Mouse (Mus musculus) spleen, embryonic (tissue): Measurements from ENCODE around the gene Itgb5.

Experiments
- CTCF ChIA-PET: fragments of 350-600 bp; sonication (Branson Sonifier 250); formaldehyde crosslinking; loops from one replicate; lab custom pipeline; 2022; lab: Charles Lee

Itgb5 gene

DNA sequence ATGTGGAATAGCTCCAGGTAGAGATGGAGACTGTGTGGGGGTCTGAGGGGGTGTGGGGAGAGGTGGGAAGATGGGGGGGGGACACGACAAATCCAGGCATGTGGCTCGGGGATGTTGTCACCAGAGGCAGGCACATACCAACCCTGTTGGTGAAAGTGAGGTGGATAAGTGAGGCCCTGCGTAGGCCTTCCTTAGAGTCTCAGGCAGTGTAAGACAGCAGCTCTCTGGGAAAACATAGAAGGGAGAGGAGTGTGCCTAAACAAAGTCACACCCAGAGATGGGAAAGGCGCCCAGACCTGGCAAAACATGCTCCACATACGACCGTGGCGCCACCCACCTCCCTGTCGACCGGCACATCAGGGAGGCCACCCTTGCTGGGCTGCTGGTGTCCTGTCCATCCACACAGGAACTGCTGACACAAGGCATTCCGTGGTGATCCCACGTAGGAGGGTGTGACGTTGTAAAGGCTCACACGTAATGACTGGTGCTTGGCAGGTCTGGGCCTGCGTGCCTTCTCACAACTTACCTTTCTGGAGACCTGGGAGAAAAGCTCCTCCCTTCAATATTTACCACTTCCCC lies 42.5 kb downstream of the Itgb5 start:
- CTCF ChIA-PET: no interaction called here

DNA sequence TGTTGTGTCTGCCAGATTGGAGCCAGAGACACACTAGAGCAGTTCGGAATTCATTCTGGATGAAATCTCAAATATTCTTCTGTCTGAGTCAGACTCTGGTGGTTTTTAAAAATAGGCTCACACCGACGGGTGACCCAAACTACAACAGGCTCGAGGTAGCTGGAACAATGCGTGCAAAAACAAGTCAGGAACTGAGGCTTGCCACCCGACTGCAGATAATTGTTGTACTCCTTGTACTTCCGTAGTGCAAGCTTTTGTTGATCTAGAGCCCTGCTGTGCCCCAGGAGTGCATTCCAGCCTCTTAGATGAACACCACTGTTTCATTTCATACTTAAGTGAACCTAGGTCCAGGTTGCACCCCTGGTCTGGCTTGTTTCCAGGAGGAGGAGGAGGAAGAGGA lies 43.8 kb downstream of the Itgb5 start:
- CTCF ChIA-PET: no interaction called here

DNA sequence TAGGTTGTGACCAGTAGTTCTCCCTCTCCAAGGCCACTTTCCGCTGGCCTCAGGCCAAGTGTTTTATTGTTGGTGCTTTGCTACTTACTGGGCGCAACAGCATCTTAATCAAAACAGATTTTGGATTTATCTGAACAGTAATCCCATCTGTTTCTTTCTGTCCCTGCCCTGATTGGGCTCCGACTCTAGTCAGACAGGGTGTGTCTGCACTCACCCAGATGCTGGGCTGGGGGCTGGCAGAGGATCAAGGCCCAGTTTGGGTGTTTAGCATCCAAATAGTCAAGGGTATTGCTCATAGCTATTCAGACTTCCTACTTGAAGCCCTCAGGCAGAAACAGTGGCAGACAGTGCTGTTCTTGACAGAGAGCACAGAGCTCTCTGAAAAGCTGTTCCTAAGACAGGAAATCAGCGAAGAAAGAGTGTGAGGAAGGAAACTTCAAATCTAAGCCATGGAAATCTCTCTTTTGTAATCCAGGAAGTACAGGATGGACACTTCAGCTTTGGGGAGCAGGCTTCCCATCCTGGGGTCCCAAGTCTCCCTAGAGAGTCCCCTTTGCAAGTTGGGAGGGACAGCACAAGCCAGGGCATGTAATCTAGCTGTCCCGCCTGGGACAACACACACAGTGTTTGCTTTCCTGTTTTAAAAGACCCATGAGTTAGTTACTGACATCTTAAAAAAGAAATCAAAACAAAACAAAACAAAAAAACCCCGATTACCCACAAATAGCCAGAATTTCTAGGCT lies 48.7 kb downstream of the Itgb5 start:
- CTCF ChIA-PET: no interaction called here

DNA sequence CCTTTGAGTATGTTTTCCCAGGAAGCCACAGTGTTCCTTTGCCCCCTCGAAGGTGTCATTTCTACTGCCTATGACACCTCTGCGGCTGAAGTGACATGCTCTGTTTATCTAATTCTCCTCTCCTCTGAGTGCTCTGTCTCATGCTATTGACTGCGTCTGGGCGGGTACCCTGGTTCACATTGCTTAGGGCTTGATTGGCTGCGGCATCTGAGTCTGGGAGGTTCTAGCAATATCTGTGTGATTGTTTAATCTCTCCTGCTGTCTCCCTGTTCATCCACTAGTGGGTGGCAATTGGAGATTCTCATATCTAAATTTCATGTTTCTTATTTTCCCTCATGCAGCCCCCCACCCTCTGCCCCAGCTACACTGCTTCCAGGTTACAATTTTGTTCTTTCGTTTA lies 49.6 kb downstream of the Itgb5 start:
- CTCF ChIA-PET: no interaction called here

DNA sequence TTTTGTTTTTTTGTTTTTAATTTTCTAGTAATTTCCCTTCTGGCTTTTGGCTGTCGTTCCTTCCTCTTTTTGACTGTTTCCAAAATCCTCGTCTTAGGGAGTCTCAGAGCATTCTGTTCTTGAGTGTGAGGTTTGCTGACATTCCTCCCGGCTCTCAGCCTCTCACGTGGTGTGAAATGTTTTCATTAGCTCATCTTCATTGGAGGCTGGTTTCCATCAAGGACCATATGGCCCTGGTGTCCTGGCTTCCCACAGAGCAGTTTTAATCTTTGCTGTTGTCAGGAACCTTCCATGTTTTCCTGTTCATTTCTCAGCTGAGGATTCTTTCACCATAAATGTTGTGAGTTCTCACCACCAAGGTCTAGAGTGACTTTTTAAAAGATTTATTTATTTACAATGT lies 50.1 kb downstream of the Itgb5 start:
- CTCF ChIA-PET: no interaction called here

DNA sequence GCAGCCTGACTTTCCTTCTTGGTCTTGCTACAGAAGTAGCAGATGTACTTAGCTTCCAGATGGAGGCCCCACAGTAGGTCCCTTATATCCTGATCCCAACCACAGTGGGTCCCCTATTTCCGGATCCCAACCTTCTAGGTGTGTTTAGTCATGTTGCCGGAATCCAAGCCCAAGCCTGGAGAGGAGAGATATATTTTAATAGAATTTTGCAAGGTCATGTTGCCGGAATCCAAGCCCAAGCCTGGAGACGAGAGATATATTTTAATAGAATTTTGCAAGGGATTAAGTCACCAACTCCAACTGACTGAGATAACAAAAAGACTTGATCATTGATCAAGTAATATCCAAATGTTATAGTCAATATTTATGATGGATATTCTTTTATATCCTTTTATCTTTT lies 51.3 kb downstream of the Itgb5 start:
- CTCF ChIA-PET: no interaction called here

DNA sequence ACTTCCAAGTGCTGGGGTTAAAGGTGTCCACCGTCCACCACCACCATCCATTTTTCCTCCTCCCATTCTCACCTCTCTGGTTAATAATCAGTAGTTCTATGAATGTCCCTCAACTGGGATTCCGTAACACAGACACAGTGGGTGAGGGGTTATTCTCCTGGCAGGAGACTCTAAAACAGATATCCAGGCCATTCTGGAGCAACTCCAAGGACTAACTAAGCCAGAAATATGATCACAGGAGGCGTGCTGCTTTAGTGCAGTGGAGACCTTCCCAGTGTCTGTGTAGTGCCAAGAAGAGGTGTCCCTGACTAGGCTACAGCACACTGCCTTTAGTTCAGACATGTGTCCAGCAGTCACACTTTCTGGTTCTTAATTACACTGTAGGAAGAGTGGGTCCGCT lies 53.1 kb downstream of the Itgb5 start:
- CTCF ChIA-PET: no interaction called here

DNA sequence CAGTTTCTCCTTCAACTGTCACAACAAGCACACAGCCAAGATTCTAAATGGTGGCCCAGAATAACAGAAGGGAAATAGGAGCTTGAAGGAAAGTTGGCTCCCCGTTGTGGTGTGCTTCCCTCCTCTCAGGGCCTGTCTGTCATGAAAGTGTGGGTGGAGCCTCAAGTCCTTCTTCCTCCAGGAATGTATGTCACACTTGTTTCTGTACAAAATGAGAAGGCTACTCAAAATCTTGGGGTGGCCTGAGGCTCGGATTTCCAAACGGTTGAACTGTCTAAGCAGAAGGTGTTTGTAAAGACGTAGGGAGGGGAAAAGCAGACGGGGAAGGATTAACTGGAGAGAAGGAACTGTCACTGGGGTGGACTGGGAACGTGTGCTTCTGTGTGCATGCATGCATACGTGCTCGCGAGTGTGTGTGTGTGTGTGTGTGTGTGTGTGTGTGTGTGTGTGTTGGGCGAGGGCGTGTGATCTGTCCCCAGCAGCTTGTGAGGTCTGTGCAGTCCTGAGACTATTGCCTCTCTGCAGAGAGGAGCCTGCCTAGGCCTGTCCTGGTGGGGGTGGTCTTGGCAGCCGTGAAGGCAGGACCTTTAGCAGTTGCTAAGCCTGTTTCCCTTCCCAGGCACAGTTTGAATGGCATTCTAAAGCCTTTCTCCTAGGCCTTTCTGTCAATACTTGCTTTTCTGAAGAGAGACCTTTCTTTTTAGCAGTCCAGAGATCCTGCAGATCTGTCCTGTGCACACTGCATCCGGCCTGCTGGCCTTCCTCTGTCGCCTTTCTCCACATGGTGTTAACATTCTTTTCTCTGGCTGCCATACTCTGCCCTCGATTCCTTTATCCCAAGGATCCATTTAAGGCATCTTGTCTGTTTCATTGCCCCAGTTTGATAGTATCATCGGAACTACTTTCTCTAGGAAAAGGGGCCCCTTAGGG lies 53.8 kb downstream of the Itgb5 start:
- CTCF ChIA-PET: no interaction called here

DNA sequence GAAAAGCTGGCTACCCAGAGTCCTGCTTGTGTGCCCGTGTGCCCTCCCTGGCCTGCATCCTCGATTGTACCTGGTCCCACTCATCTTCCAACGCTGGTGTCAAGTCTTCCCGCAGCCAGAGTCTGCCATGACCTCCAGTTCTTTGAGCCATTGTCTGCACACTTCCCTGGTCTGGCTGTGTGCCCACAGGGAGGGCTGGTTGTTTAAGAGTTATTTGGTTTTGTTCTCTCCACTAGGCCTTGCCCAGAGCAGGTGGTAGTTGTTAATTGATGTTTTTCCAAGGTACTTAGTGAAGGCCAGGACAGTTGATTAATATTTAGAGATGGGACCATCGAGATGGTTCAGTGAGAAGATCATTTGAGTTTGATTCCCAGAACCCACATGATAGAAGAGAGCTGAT lies 54.7 kb downstream of the Itgb5 start:
- CTCF ChIA-PET: no interaction called here

DNA sequence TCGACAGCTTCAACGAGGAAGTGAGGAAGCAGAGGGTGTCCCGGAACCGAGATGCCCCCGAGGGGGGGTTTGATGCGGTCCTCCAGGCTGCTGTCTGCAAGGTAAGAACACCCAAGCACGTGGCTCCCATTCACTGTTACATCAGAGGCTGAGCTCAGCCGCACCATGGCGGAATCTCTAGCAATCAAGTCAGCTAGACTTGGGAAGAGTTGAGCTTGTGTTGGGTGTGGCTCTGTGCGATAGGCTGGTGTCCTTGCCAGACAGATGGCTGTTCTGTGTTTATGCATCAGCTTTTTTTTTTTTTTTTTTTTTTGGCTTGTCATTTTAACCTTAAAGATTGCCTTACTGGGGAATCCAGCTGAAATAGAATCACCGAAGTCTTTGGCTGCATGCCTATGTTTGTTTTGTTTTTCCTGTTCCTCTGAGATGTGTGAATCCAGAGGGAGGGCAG lies 55.6 kb downstream of the Itgb5 start:
- CTCF ChIA-PET: interaction anchor here (0.6 to 0.8 kb wide), 2 partner anchors 68 to 446 kb away, joined by 3 to 6 read pairs; no protein-coding TSS in a partner anchor

DNA sequence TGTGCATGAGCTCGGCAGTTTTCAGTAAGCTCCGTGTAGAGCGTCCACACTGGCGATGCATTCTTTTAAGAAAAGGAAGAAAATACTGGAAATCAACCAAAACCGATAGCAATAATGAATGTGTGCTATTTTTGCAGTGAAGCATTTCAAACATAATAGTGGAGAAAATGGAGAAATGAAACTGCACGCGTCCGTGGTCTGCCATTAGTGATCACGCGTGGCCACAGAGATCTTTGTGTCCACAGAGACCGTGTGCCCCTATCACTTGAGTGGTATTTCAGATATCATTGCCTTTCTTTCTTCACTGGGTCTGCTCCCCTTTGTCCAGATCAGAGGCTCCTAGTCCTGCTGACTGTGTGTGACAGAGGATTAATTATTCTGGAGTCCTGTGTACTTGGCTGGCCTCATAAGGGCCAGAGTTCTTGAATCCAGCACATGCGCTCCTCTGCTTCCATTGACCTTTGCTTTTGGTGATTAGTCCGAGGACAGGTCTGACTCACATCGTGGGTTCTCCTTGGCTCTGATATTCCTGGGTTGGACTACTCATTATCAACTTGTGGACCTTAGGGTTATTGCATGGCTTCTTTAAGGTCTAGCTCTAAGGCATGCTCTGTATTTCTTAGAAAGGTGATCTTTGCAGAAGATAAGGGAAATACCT lies 56.3 kb downstream of the Itgb5 start:
- CTCF ChIA-PET: interaction anchor here (0.8 kb wide), 1 partner anchor 69 kb away, joined by 3 read pairs; no protein-coding TSS in a partner anchor

DNA sequence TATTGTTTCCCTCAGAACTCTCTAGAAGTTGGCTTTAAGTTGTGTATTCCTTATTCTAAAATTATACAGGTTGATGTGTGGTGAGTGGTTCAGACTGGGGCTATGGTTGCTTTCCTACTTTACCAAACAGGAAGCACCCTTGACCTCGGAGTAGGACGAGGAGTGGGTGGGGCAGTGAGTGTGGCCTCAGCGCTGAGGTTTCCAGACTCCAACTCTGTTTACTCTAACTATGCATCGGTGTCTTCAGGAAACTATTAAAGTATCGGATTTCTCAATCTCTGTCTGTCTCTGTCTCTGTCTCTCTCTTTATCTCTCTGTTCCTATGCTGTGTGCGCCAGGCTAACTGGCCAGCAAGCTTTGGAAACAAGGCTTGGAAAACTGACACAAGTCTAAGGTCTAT lies 57.2 kb downstream of the Itgb5 start:
- CTCF ChIA-PET: no interaction called here

DNA sequence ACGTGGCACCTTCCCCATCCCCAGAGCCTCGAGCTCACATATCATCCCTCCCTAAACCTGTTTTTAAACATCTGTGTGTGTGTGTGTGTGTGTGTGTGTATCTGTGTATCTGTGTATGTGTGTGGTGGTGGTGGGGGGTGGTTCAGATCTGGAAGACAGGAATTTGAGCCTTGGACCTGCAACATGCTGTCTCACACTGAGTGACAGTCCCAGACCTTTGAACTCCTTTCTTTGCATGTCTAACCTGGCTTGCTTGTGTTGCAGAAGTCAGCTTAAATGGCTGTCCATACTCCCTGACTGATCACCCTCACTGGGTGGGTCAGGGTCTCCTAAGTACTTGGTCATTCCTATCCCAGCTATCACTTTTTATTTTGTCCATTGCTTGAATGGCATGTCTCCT lies 58.5 kb downstream of the Itgb5 start:
- CTCF ChIA-PET: no interaction called here

DNA sequence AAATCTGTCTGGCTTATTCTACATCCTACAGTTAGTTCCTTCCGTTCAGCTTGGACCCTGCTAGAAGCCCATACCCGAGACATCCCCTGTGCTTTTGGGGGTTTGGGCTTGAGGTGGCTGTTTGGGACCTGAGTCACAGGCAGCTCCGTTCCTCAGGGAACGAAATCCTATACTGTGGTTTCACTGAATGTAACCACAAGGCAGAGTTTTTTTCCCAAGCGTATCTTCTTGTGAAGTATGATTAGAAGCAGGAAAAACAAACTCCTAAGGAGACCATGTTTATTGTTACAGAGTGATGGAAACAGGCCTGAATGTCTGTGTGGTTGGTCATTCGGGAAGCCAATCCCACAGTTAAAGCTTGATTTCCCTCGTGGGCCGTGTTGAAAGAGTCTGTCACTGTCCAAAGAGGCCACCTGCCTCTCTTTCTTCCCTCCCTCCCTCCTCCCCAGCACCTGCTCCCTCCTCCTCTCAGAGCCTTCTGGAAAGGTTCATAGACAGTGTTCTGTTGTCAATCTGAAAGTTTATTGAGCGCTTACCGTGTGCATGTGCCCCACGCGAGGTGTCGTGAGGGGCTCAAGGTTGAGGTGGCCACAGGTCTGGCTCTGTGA lies 59.6 kb downstream of the Itgb5 start:
- CTCF ChIA-PET: no interaction called here

DNA sequence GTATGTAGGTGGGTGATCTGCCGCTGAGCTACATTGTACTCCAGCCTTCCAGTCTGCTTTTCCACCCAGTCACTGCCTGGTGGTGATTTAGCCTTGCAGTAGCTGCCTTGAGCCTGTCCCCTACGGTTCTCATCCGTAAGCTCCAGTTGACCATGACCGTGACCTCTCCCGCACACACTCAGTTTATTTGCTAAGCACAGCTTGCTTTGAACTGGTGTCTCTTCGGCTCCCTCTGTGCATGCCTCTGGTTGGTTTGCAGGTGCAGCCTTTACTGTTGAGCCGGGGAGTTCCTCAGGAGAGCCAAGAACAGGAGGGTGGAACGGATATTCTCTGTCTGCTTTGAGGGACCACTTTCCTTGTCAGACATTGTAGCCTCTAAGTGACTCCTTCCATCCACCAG lies 61.6 kb downstream of the Itgb5 start:
- CTCF ChIA-PET: no interaction called here

DNA sequence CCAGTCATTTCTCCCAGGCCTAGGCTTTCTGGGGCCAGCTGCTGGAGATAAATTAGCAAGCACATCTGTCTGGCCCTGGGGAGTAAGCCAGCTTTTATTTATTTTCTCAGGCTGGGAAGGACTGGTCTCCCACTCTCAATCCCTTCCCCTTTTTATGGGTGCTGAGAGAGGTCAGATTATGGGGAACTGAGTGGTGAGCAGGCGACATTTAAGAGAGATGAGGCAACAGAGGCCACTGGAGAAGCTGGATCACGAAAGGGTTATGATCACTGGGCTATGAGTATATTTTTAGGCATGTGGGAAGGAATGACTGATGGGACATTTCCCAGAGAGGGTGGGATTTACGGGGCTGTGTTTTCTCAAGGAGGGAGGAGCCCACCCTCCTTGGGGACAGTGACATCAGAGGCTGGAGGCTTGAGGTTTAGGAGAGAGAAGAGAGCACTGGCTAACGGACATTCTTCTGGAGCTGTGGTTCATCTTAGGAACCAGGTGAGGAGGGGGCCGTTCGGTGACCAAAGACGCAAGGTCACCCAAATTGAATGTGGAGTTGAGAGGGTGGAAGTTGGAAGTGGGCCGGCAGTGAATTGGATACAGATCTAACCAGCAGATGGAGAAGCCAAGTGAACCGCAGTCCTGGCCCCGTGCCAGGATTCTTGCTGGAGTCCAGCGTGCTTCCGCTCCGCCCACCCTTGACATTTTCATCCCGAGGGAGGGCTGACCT lies 62.3 kb downstream of the Itgb5 start:
- CTCF ChIA-PET: no interaction called here

DNA sequence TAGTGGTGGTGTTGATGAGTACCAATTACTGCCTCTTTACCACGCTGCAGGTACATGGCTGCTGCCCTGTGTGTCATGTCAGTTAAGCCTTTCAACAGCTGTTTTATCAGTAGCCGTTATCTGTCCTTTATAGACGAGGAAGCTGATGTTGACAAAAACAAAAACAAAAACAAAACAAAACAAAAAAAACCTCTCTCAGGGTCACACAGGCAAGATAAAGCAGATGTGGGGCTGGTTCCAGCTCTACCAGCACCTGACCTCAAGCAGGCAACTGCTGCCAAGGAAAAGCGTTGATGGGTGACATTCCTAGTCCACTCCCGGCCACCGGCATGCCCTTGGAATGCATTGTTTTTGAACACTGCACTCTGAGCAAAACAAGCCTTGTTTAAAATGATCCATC lies 63.1 kb downstream of the Itgb5 start:
- CTCF ChIA-PET: no interaction called here

DNA sequence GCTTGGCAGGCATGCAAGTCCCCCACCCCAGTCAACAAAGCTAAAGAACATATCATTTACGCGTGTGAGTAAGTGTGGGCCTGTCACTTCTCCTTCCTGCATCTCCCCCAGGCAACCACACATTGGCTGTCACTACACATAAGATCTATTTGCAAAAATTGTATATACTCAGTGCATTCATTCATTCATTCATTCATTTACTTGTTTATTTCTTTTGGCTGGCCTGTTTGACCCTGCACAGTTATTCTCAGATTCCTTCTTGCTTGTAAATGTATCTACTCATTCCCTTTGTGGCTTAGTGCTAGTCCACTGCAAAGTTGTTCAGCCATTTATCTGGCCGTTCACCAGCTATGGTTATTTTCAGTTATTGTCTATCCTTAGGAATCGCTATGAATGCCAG lies 64.3 kb downstream of the Itgb5 start:
- CTCF ChIA-PET: no interaction called here

DNA sequence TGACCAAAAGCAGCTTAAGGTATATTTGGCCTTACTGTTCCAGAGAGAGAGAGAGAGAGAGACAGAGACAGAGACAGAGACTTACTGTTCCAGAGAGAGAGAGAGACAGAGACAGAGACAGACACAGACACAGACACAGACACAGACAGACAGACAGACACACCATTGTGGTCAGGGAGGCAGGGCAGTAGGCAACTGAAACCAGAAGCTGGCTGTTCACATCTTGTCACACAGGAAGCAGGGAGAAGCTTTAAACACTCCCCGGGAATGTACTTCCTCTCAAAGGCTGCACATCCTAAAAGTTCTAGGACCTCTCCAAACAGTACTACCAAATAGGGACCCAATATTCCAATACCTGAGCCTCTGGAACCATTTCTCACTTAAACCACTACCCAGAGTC lies 65.0 kb downstream of the Itgb5 start:
- CTCF ChIA-PET: no interaction called here

DNA sequence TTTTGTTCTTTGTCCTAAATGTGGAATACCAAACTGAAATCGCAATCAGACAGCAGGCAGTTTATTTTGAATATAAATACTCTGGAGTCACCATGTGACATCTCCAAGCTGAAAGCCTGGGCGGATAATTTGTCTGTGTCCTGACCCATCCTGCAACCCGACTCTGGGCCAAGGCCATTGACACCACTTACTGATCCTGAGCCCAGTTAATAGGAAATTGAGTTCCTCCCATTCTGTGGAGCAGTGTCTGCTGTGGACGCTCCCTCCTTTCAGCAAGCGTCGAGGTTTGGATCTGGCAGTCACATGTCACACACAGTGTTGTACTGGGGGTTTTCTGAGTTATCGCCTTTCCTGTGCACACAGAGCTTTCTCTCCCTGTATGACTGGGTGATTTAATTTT lies 66.2 kb downstream of the Itgb5 start:
- CTCF ChIA-PET: no interaction called here

DNA sequence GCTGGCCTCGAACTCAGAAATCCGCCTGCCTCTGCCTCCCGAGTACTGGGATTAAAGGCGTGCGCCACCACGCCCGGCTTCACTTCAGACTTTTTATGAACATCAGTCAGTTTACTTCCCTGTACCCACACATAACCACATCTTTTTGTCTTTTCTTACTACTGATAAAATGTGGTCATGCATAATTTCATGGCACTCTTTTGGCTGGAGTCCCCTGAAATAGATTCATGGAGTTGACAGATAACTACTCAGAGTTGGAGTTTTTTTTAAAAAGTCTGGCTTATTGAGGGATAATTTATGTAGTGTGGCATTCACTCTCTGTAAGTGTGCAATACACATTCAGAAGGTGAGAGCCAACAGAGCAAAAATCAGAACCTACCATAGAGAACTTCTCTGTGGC lies 67.3 kb downstream of the Itgb5 start:
- CTCF ChIA-PET: interaction anchor here (0.9 kb wide), 1 partner anchor 26 kb away, joined by 4 read pairs; no protein-coding TSS in a partner anchor
